Mouse (Mus musculus): Measurements from ENCODE around the gene Syn3. TPM values are rescaled to one million over a fixed set of nuclear protein-coding genes. Genes with fewer than 3 reads are reported as not detected.
A peak's percentile ranks its signal among the peaks of the same experiment; 100 is the strongest.
"Not testable (repeated sequence)": the region's sequence is repeated elsewhere in the genome, so short reads cannot be mapped to it uniquely, and the experiment has no call there.

Syn3 gene
- total RNA-seq, 2 experiments from 2014 or later, result 23.0 to 27.5 TPM

DNA sequence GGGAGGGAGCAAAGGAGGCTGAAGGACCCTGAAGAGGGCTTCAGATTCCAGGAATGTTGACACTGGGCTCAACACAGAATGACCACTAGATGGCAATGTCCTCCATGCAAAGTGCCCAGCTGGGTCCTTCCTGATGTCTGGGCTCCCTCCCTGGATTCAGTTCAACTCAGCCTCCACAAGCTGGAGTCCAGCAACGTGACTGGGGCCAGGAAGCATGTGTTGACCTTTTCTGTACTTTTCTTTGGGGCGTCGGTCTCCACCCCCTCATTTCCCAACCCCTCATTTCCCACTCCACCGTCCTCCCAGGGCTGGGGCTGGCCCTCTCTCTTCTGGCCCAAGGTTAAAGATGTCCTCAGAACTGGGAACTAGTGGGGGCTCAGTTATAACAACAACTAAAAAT, 433.8 kb downstream of the Syn3 start:
- peak; percentile 59 to 64 for DNase-seq (ENCODE audit: low spot score in 2 of 2)

DNA sequence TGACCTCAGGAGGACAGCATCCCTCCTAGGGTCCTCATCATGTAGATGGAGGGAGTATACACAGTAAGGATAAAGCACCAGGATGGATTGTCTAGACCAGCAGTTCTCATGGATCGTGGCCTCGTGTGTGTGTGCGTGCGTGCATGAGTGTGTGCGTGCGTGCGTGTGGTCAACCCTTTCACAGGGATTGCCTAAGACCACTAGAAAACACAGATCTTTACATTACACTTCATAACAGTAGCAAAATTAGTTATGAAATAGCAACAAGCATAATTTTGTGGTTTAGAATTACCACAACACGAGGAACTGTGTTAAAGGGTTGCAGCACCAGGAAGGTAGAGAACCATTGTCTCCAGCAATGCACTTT, 435.7 kb downstream of the Syn3 start:
- no peak for DNase-seq (ENCODE audit: low spot score in 2 of 2)

DNA sequence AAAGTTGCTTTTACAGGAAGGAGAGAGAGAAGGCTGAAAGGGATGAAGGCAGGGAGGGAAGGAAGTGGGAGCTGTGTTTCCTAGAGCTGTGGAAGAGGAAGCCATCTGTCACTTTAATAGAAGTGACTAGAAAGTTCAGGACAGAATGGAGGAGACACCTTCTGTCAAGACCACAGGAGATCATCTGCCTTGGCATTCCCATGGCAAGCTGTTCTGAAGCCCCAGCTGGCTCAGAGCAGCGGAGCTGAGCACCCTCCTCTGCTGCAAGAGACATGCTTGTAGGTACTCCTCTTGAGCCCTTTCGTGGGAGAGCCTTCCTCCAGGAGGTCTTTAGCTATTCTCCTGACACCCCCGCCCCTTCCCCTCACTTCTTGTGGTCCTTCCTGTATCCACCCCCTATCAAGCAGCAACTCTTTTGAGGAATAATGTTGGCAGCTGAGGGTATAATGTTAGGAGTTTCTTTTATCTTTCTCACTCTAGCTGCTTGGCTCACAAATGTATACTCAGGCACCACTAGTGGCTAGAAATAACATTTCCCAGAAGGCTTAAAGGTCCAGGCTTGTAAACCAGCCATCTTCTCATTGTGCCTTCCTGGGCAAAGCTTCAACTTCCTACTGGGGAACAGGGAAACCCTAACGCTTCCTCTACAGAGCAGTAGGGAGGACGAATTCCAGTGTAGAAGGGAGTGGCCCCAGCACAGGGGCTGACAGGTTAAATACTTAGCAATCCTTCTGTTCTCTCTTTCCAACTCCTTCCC, 436.3 kb downstream of the Syn3 start:
- DNase-seq (ENCODE audit: low spot score in 2 of 2), result no peak

DNA sequence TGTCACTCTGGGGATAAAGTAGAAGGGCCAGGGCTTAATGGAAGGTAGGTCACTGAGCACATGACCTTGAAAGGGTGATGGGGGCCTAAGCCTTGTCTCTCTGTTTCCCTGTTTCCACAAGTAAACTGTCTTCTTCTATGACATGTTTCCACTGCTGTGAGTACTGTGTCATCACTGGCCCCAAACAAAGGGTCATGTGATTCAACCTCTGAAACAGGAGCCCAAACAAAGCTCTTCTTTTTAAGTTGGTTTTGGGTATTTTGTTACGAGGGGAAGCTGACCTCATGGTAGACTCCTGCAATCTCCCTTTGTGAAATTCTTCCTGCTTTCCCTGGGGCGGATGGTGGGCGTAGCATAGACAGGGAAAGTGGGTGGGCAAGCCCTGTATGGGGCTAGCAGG, 438.4 kb downstream of the Syn3 start:
- no peak for DNase-seq (ENCODE audit: low spot score in 2 of 2)

DNA sequence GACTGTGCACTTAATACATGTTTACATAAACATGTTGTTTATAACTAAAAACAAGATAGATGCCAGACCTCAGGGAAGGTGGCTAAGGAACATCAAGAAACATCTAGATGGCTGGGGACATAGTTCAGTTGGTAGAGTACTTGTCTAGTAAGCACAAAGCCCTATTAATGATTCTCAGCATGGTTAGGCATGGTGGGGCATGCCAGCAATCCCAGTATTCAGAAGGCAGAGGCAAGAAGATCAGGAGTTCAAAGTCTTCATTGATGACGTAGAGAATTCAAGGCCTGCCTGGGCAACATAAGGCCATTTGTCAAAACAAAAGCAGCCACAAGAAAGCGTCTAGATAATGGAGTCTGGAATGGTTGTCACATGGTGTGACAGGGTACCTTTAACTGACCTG, 441.0 kb downstream of the Syn3 start:
- DNase-seq (ENCODE audit: low spot score in 2 of 2), result no peak

DNA sequence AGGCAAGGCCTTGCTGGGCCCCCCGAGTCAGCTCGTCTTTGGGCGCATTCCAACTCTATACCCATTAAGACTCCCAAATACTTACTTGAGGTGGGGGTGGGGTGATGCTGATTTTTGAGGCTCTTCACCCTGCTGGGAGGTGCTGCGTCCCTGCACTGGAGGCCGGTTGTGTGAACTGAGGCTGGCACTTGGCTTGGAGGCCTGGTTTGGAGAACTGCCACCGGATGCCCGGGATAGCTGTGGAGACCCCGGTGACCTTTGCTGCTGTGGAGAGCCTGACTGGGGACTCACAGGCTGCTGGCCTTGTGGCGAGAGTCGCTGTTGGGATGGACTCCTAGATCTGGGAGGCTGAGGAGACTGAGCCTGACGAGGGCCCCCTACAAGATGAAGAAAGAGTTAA, 441.4 kb downstream of the Syn3 start:
- DNase-seq (ENCODE audit: low spot score in 2 of 2), result no peak

DNA sequence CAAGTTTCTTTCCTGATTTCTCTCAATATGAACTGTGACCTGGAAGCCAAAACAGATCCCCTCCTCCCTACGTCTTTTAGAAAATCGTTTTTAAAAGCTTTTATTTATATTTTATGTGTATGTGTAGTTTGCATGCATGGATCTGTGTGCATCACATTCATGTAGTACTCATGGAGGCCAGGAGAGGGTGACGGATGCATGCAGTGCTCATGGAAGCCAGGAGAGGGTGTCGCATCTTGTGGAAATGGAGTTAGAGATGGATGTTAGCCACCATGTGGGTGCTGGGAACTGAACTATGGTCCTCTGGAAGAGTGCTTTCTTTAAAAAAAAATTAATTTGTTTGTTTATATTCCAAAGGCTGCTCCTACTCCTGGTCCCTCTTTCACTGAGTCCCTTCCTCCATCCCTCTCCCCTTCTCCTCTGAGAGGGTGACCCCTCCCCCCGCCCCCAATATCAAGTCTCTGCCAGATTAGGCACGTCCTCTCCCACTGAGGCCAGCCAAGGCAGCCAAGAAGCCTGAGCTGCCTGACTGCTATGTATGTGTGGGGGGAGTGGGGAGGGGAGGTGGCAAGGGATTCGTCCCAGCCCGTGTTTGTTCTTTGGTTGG, 442.3 kb downstream of the Syn3 start:
- no peak for DNase-seq (ENCODE audit: low spot score in 2 of 2)

DNA sequence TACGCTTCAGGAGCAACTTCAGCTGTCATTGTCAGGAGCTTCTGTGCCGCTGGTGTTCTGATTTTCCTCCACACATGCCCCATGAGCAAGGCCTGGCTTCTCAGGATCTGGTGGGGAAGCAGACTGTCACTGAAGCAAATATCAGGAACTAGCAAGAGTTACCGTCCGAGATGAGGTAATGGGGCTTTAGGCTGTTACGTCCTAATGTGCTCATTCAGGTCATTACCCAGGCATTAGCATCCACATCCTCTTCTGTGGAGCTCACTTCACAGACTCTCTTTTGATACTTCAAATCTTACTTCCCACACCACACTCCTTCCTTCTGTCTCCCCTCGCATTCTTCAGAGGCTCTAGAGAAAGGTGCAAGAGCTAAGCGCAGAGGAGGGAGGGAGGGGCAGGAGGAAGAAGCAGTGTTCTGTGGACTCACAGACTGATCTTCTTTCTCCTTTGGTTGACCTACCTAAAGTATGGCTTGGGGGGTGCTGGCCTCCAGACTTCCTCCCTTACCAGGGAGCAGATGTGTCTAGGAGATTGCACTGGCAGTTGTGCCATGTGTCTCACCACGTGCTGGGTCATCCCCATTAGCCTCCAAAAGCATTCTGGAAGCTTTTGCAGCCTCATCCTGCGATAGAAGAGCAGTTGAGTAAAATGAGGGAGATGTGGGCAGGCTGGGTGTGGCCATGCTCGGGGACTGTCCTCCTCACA, 445.7 kb downstream of the Syn3 start:
- DNase-seq (ENCODE audit: low spot score in 2 of 2), result no peak

DNA sequence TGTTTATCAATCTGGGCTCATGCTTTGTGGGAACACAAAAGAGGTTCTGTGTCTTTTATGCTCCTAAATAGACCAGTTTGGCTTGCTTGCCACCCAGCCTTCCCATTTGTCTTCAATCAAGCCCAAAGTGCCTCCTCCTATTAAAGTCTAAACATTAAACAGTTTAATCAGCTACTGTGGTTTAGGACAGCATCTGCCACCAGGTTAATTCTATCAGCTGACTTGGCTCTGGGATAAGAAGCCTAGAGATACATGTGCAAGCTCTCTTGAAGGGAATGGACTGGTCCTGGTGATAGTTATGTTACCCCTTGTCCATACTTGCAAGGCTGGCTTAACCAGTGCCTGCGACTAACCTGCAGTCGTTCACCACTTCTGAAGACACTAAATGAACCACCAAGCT, 448.2 kb downstream of the Syn3 start:
- no peak for DNase-seq (ENCODE audit: low spot score in 2 of 2)

DNA sequence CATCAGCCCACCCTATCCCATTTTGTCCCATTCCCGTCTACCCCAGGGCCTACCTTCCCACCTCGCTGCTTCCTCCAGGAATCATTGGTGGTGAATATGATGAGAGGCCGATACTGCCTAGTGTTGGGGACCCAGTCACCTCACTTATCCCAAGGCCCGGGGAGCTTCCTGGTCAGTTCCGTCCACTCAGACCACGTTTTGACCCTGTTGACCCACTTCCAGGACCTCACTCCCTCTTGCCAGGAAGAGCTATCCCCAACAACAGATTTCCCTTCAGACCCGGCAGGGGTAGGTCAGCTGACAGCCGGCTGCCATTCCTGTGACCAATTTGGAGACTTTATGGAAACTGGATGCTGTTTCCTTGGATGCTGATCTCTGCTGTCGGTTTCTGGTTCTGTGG, 450.9 kb downstream of the Syn3 start:
- DNase-seq (ENCODE audit: low spot score in 2 of 2), result no peak

DNA sequence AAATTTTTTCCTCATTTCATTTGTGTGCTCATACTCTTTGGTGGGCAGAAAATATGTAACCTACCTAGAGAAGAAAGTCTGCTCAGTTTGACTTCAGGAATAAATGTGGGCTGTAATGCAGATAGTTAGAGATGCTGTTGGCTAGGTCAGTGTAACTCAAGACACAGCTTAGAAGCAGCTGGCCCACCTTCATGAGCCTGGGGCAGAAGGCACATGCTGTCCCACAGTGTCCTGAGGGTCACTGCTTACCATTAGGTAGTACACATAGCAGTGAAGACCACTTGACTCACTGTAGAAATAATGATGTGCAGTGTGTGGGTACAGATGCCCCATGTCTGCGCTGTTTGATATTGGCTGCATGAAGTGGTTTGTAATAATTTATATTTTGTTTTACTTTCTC, 452.3 kb downstream of the Syn3 start:
- DNase-seq (ENCODE audit: low spot score in 2 of 2), result no peak

DNA sequence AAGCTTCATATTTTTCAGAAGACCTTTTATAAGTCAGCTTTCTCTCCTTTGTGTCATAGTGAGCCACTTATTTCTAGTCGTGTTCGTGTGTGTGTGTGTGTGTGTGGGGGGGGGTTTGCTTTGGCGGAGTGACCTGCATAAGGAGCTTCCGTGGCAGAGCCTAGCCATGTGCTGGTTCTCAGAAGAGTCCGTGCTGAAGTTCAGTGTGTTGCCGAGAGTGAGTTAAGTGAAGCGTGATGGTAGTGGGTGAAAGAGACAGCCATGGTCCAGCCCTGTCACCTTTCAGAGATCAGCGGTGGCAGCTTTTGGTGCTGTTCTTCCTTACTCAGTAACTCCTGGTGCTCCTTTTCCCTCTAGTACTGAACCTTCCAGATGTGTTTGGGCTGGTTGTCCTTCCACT, 454.6 kb downstream of the Syn3 start:
- DNase-seq (ENCODE audit: low spot score in 2 of 2), result no peak

DNA sequence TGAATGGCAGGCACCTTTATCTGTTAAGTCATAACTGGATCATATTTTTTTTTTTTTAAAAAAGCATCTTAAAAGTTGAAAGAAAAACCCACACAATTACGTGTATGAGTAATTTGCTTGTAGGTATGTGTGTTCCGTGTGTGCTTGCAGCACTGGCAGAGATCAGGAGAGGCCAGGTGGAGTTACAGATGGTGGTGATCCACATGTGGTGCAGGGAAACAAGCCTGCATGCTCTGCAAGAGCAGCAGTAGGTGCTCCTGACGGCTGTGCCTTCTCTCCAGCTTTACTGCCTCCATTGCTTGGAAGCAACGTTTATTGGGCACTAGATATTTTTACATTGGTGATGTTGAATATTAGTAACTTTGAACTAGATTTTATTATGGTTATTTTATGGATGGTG, 455.0 kb downstream of the Syn3 start:
- DNase-seq (ENCODE audit: low spot score in 2 of 2), result no peak

DNA sequence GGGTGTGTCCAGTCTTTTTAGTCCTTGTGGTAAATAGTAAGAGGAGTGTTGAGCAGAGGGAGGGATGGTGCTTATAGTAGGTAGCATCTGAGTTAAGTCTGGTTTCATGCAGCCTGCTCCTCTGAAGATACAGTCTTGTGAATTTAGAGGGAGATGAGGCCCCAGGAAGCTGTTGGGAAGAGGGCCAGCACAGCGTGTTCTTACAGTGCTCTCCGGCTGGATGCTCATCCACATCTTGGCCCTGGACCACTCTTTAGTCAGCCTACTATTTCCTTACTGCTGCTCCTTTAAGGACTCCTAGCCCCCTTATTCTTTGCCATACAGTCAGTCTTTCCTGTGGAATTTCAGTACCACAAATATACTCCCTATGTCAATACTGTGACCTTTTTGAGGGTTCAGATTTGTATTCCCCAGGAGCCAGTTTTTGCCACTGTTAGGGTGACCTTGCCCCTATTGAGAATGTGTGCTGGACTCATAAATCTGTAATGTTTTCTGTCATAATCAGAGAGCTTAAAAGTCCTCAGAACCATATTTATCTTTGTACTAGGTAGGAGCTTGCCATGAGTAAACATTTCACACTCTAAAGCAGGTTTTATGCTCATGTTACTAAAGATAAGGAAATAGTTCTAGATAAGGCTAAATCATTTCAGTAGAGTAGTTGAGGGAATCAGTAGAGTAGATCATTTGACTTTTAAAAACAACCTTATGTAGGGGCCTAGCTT, 464.5 kb downstream of the Syn3 start:
- no peak for DNase-seq (ENCODE audit: low spot score in 2 of 2)

DNA sequence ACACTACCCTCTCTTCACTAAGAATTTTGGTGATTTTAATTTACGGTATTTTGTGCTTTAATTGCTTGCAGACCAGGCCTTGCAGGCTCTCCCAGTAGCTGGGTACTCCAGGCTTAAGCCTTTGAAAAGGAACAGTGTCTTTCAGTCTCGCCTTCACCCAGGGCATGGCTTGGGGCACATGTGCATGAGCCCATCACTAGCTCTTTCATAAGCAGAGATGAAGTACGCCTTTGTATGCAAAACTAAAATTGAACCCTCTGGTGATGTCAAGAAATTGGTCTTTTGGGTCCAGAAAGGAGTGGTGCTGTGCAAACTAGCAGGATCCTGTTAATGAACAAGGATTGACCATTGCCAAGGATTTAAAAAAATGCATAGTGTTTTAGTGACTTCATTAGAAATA, 466.2 kb downstream of the Syn3 start:
- no peak for DNase-seq (ENCODE audit: low spot score in 2 of 2)

DNA sequence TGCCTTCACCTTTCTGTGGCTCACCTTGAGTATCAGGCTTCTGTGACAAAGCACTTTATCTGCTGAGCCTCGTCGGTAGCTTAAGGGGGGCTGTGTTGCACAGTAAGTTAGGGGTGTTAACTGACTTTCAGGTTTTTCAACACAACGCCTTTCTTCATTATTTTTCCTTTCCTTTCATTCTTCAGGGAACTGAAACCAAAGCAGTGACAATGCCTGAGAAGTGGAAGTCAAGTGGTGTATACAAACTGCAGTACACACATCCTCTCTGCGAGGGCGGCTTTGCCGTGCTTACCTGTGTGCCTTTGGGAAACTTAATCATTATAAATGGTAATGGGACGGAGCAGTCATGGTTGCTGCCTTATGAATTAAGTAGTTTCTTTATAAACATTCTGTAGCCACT, 468.0 kb downstream of the Syn3 start:
- no peak for DNase-seq (ENCODE audit: low spot score in 2 of 2)

DNA sequence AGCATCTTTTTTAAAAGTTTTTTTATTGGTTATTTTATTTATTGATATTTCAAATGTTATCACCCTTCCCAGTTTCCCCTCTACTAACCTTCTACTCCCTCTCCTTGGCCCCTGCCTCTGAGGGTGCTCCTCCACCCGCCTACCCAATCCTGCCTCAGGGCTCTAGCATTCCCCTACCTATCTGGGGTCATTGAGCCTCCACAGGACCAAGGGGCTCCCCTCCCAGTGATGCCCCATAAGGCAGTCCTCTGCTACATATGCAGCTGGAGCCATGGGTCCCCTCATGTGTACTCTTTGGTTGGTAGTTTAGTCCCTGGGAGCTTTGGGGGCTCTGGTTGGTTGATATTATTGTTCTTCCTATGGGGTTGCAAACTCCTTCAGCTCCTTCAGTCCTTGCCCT, 471.9 kb downstream of the Syn3 start:
- DNase-seq (ENCODE audit: low spot score in 2 of 2), result not testable (repeated sequence)

DNA sequence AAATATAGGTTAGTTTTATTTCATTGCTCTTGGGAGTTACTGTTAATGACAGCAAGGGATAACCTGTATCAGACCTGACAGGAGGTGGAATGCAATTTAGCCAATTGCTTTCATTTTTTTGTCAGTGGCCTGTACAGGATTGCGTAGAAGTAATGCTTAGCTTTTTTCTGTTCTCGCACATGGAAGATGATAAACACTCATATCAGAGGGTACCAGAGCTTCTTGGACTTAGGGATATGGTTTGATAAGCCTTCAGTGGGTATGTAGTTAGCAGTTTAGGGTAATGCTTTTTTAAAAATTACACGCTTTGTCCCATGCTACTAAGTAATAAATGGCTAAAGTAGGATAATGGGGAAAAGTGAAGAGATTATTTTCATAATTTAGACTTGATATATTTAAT, 472.3 kb downstream of the Syn3 start:
- no peak for DNase-seq (ENCODE audit: low spot score in 2 of 2)

DNA sequence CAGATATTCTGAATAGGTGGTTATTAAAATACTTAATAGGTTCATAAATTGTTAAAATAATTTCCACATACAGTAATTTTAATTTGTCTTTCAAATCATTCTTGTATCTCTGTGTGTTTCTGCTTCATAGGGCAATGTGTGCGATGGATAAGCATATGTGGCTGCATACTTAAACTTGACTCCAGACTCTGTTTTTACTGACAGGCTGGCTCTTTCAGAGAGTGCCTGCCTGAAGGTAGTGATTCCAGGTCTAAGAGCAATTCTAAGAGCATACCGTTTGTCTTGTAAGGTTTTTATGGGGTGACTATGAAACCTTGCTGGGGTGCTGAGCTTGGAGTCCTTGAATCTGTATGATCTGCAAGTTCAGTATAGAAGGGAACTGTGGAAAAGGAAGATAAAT, 472.8 kb downstream of the Syn3 start:
- DNase-seq (ENCODE audit: low spot score in 2 of 2), result no peak

DNA sequence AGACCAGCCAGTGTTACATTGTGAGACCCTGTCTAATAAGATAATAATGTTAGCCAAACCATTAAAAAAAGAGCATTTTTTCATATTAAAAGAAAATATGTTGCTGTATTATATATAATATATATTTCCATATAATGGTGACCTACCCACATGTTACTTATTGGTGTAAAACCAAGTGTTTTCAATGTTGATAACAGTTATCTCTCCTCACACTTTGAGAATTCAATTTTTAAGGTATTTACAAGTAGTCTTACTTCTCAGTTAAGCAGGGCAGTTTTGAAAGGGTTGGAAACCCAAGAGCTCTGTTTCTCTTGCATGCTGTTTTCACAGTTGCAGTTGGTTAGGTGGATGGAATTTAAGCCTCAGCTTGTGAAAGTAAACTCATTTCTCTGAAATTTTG, 475.5 kb downstream of the Syn3 start:
- no peak for DNase-seq (ENCODE audit: low spot score in 2 of 2)

DNA sequence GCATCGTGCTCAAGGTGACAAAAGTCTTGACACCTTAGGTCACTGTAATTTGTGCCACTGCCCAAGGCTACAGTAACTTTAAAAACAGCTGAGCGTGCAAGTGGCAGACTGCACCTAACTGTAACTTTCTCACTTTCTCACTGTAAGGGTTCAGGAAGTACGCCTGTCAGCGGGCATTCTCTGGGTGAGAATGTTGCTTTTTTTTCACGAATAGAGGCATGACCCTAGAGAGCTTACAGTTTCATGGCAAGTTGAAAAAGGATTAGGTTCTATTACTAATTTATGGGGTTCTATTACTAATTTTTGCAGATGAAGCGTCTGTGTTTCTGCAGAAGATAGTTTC, 476.3 kb downstream of the Syn3 start:
- no peak for DNase-seq (ENCODE audit: low spot score in 2 of 2)

All from left cerebral cortex, adult 18-20 months (tissue).